Mouse (Mus musculus) liver, embryonic 12.5 days (tissue): ENCODE data around the gene Elmsan1. TPM values are rescaled to one million over a fixed set of nuclear protein-coding genes. Genes with fewer than 3 reads are reported as not detected.

ENCODE experiments used
- ATAC-seq: fragments of 200-750 bp; cut with Nextera tagmentation; 2 replicates; pipeline ENCODE4 v1.8.0; 2017; ENCODE audit warnings: moderate number of reproducible peaks, mild to moderate bottlenecking, moderate library complexity
- H3K27ac ChIP-seq: fragments of 300-500 bp; sonication (generic); 2 replicates; pipeline ENCODE4 v1.5.1; 2016; ENCODE audit warnings: mild to moderate bottlenecking
- H3K27me3 ChIP-seq: fragments of 300-500 bp; sonication (generic); replicated peaks from 2 replicates; pipeline ENCODE4 v1.6.1; 2016; ENCODE audit warnings: mild to moderate bottlenecking, moderate library complexity
- H3K36me3 ChIP-seq: fragments of 300-500 bp; sonication (generic); 2 replicates; pipeline ENCODE4 v1.6.1; 2016; ENCODE audit warnings: mild to moderate bottlenecking, moderate library complexity
- H3K4me1 ChIP-seq: fragments of 300-500 bp; sonication (generic); 2 replicates; pipeline ENCODE4 v1.6.1; 2016
- H3K4me2 ChIP-seq: fragments of 300-500 bp; sonication (generic); 2 replicates; pipeline ENCODE4 v1.6.1; 2016; ENCODE audit warnings: mild to moderate bottlenecking, moderate library complexity
- H3K4me3 ChIP-seq: fragments of 300-500 bp; sonication (generic); 2 replicates; pipeline ENCODE4 v1.5.1; 2016; ENCODE audit warnings: mild to moderate bottlenecking, moderate library complexity
- H3K9ac ChIP-seq: fragments of 300-500 bp; sonication (generic); 2 replicates; pipeline ENCODE4 v1.6.1; 2016; ENCODE audit warnings: mild to moderate bottlenecking, moderate library complexity
- H3K9me3 ChIP-seq: fragments of 300-500 bp; sonication (generic); replicated peaks from 2 replicates; pipeline ENCODE4 v1.6.1; 2016; ENCODE audit warnings: mild to moderate bottlenecking, moderate library complexity
- WGBS: fragments of 180-500 bp; shearing (Covaris S2); methylation state at CpG from one replicate; pipeline ENCODE4 v1.1.7; 2016; ENCODE audit not compliant: insufficient replicate concordance; 5-methylcytosine and 5-hydroxymethylcytosine counted together
- polyA plus RNA-seq: library from polyadenylated mRNA; unstranded; fragments of >200 nt; fragmentation: Nextera tagmentation; extraction: Ambion mirVana; gene quantifications from 2 replicates; pipeline ENCODE4 v1.2.1, GENCODE M21; 2016

The Elmsan1 gene
- polyA plus RNA-seq, 1 experiment from 2014 or later: 6.9 TPM

GRCm38 (mm10) chr12:84191190-84191589 lies 27.5 kb downstream of the Elmsan1 start:
- Histone ChIP-seq H3K27me3 (no peaks in the 10 kb centered on the region), H3K27ac (peak overlapping the region; percentile 98), H3K9ac (peak overlapping the region; percentile 99), H3K36me3 (peaks cover 43% of the 10 kb centered on the region), H3K4me2 (peak overlapping the region; percentile 99), H3K4me3 (peak overlapping the region; percentile 87), H3K9me3 (peaks cover 7% of the 10 kb centered on the region; the same call in 1 of the 2 replicates), H3K4me1 (peaks cover 83% of the 10 kb centered on the region)
- 21% methylated on average over 7 of the region's 7 CpGs for WGBS
- peak; percentile 22 for ATAC-seq

GRCm38 (mm10) chr12:84190151-84190820 lies 28.4 kb downstream of the Elmsan1 start:
- WGBS: 43% methylated on average over 13 of the region's 15 CpGs
- H3K9ac ChIP-seq: peak overlapping the region; percentile 99
- peaks cover 83% of the 10 kb centered on the region for H3K4me1 ChIP-seq
- H3K4me2 ChIP-seq: peak overlapping the region; percentile 99
- ATAC-seq: no peak
- H3K9me3 ChIP-seq: peaks cover 7% of the 10 kb centered on the region; the same call in 1 of the 2 replicates
- H3K27ac ChIP-seq: peak overlapping the region; percentile 98; the same call in 1 of the 2 replicates
- peak overlapping the region; percentile 87 for H3K4me3 ChIP-seq
- H3K36me3 ChIP-seq: peaks cover 52% of the 10 kb centered on the region
- H3K27me3 ChIP-seq: no peaks in the 10 kb centered on the region

GRCm38 (mm10) chr12:84188881-84189444 lies 29.7 kb downstream of the Elmsan1 start:
- H3K36me3 ChIP-seq: peaks cover 65% of the 10 kb centered on the region
- no peaks in the 10 kb centered on the region for H3K27me3 ChIP-seq
- H3K4me1 ChIP-seq: peaks cover 79% of the 10 kb centered on the region
- H3K4me3 ChIP-seq: no peak overlapping the region
- ATAC-seq: no peak
- H3K27ac ChIP-seq: peak overlapping the region; percentile 47; the same call in 1 of the 2 replicates
- peaks cover 7% of the 10 kb centered on the region; the same call in 1 of the 2 replicates for H3K9me3 ChIP-seq
- peak overlapping the region; percentile 24 for H3K4me2 ChIP-seq
- 68% methylated on average over 14 of the region's 14 CpGs for WGBS
- H3K9ac ChIP-seq: peak overlapping the region; percentile 27; the same call in 1 of the 2 replicates

GRCm38 (mm10) chr12:84187752-84188601 lies 30.7 kb downstream of the Elmsan1 start:
- H3K4me3 ChIP-seq: no peak overlapping the region
- H3K36me3 ChIP-seq: peaks cover 70% of the 10 kb centered on the region
- peak overlapping the region; percentile 19; the same call in 1 of the 2 replicates for H3K9ac ChIP-seq
- ATAC-seq: no peak
- H3K27ac ChIP-seq: peak overlapping the region; percentile 72
- H3K4me2 ChIP-seq: peak overlapping the region; percentile 4; the same call in 1 of the 2 replicates
- peaks cover 88% of the 10 kb centered on the region for H3K4me1 ChIP-seq
- no peaks in the 10 kb centered on the region for H3K27me3 ChIP-seq
- H3K9me3 ChIP-seq: peaks cover 7% of the 10 kb centered on the region; the same call in 1 of the 2 replicates
- 69% methylated on average over 15 of the region's 15 CpGs for WGBS

- Histone ChIP-seq H3K4me3 (no peak overlapping the region), H3K27ac (no peak overlapping the region), H3K36me3 (peaks cover 75% of the 10 kb centered on the region), H3K27me3 (no peaks in the 10 kb centered on the region), H3K4me2 (no peak overlapping the region), H3K9ac (no peak overlapping the region), H3K9me3 (peaks cover 7% of the 10 kb centered on the region; the same call in 1 of the 2 replicates), H3K4me1 (peaks cover 89% of the 10 kb centered on the region)
- ATAC-seq: no peak
- 88% methylated on average over 5 of the region's 5 CpGs for WGBS
Observed at GRCm38 (mm10) chr12:84186950-84187349, 31.7 kb downstream of the Elmsan1 start.

GRCm38 (mm10) chr12:84186536-84186935 lies 32.1 kb downstream of the Elmsan1 start:
- H3K9ac ChIP-seq: no peak overlapping the region
- H3K27ac ChIP-seq: no peak overlapping the region
- H3K4me2 ChIP-seq: no peak overlapping the region
- H3K36me3 ChIP-seq: peaks cover 75% of the 10 kb centered on the region
- H3K9me3 ChIP-seq: peaks cover 7% of the 10 kb centered on the region; the same call in 1 of the 2 replicates
- no peak for ATAC-seq
- H3K4me3 ChIP-seq: no peak overlapping the region
- WGBS: 88% methylated on average over 3 of the region's 3 CpGs
- no peaks in the 10 kb centered on the region for H3K27me3 ChIP-seq
- H3K4me1 ChIP-seq: peaks cover 89% of the 10 kb centered on the region

GRCm38 (mm10) chr12:84185547-84185946 lies 33.1 kb downstream of the Elmsan1 start:
- Histone ChIP-seq H3K27ac (0 out of 2 replicates have a peak overlapping the region, but pooled peaks have one; percentile 5), H3K4me1 (peaks cover 89% of the 10 kb centered on the region), H3K36me3 (peaks cover 73% of the 10 kb centered on the region), H3K4me2 (no peak overlapping the region), H3K4me3 (no peak overlapping the region), H3K27me3 (no peaks in the 10 kb centered on the region), H3K9me3 (peaks cover 7% of the 10 kb centered on the region; the same call in 1 of the 2 replicates), H3K9ac (no peak overlapping the region)
- 69% methylated on average over 6 of the region's 6 CpGs for WGBS
- ATAC-seq: no peak

GRCm38 (mm10) chr12:84184979-84185378 lies 33.7 kb downstream of the Elmsan1 start:
- H3K4me2 ChIP-seq: no peak overlapping the region
- peaks cover 68% of the 10 kb centered on the region for H3K36me3 ChIP-seq
- WGBS: 82% methylated on average over 5 of the region's 5 CpGs
- H3K27me3 ChIP-seq: no peaks in the 10 kb centered on the region
- H3K27ac ChIP-seq: 0 out of 2 replicates have a peak overlapping the region, but pooled peaks have one; percentile 5
- ATAC-seq: no peak
- H3K4me1 ChIP-seq: peaks cover 89% of the 10 kb centered on the region
- H3K9me3 ChIP-seq: peaks cover 7% of the 10 kb centered on the region; the same call in 1 of the 2 replicates
- H3K9ac ChIP-seq: no peak overlapping the region
- no peak overlapping the region for H3K4me3 ChIP-seq

- H3K36me3 ChIP-seq: peaks cover 40% of the 10 kb centered on the region
- 0 out of 2 replicates have a peak overlapping the region, but pooled peaks have one; percentile 94 for H3K27ac ChIP-seq
- WGBS: 83% methylated on average over 6 of the region's 6 CpGs
- peak overlapping the region; percentile 45; the same call in 1 of the 2 replicates for H3K4me2 ChIP-seq
- peaks cover 89% of the 10 kb centered on the region for H3K4me1 ChIP-seq
- ATAC-seq: no peak
- H3K27me3 ChIP-seq: no peaks in the 10 kb centered on the region
- H3K4me3 ChIP-seq: no peak overlapping the region
- H3K9ac ChIP-seq: no peak overlapping the region
- H3K9me3 ChIP-seq: peaks cover 6% of the 10 kb centered on the region; the same call in 1 of the 2 replicates
Observed at GRCm38 (mm10) chr12:84181999-84182398, 36.7 kb downstream of the Elmsan1 start.

- peak overlapping the region; percentile 94 for H3K27ac ChIP-seq
- peaks cover 29% of the 10 kb centered on the region for H3K36me3 ChIP-seq
- peaks cover 91% of the 10 kb centered on the region for H3K4me1 ChIP-seq
- no peaks in the 10 kb centered on the region for H3K27me3 ChIP-seq
- H3K9me3 ChIP-seq: no peaks in the 10 kb centered on the region
- ATAC-seq: peak; percentile 53
- no peak overlapping the region for H3K4me3 ChIP-seq
- WGBS: 30% methylated on average over 8 of the region's 8 CpGs
- H3K9ac ChIP-seq: peak overlapping the region; percentile 52
- H3K4me2 ChIP-seq: peak overlapping the region; percentile 45
Observed at GRCm38 (mm10) chr12:84180701-84181435, 37.8 kb downstream of the Elmsan1 start.

GRCm38 (mm10) chr12:84180090-84180489 lies 38.6 kb downstream of the Elmsan1 start:
- Histone ChIP-seq H3K36me3 (peaks cover 21% of the 10 kb centered on the region), H3K4me1 (peaks cover 92% of the 10 kb centered on the region), H3K27ac (peak overlapping the region; percentile 94), H3K27me3 (no peaks in the 10 kb centered on the region), H3K4me2 (peak overlapping the region; percentile 45), H3K4me3 (no peak overlapping the region), H3K9me3 (no peaks in the 10 kb centered on the region), H3K9ac (peak overlapping the region; percentile 52)
- 79% methylated on average over 3 of the region's 3 CpGs for WGBS
- no peak for ATAC-seq
